Comparison of ENCODE assay signal across 8 mouse cellular contexts in the genomic region with DNA sequence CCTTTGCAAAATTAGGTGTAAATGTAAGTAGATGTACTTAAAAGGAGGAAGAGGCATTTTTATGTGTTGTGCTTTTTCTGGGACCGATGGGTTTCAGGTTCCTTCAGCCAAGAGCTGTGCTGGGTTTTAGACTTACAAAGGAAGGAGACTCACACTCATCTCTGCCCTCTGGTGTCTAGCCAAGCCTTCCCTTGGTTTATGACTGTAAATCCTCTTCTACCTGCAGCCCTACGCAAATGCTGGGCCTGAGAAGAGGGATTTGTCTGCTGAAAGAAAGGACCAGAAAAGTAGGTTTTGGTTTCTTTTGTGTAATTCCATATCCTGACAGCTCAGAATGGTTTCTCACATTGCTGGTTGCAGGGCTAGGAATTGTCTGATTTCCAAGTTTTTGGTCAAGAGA. TPM values are rescaled to one million over a fixed set of nuclear protein-coding genes. Genes with fewer than 3 reads are reported as not detected.
DNase-seq lines count a peak whose midpoint lies in the region; ATAC-seq and TF ChIP-seq lines count a peak whose summit lies in the region.

No protein-coding gene starts in this region.

- peak overlapping the region; percentile 98 for H3K4me2 ChIP-seq in heart, embryonic 14.5 days (ENCODE audit: low read length)
- peak overlapping the region; percentile 88 for H3K4me2 ChIP-seq in hindbrain, embryonic 16.5 days (ENCODE audit: low read length)
- H3K4me2 ChIP-seq in midbrain, embryonic 15.5 days: peak overlapping the region; percentile 81

- DNase-seq in heart, adult 9 months (ENCODE audit: low spot score in 2 of 2): no peak
- DNase-seq in cerebellum, postnatal 10 days: peak; percentile 72
- DNase-seq in T-cell, adult 2 months (ENCODE audit: low spot score): no peak

- peaks cover 17% of the 10 kb centered on the region for H3K79me2 ChIP-seq in C2C12 (ENCODE audit: control insufficient read depth, insufficient read depth)

- peak overlapping the region; percentile 91 for H3K9ac ChIP-seq in heart, embryonic 14.5 days (ENCODE audit: low read length)
- peak overlapping the region; percentile 9; the same call in 1 of the 2 replicates for H3K9ac ChIP-seq in hindbrain, embryonic 16.5 days (ENCODE audit: low read depth, low read length)
- H3K9ac ChIP-seq in midbrain, embryonic 15.5 days: peak overlapping the region; percentile 94; the same call in 1 of the 2 replicates

- ATAC-seq in heart, embryonic 14.5 days (ENCODE audit: insufficient number of reproducible peaks, insufficient read depth, low FRiP score, low read depth): no peak
- ATAC-seq in hindbrain, embryonic 16.5 days: no peak
- ATAC-seq in midbrain, embryonic 15.5 days (replicated peaks): no peak
- ATAC-seq in megakaryocyte progenitor cell, adult 5-6 weeks (replicated peaks; ENCODE audit: poor library complexity): no peak

- no peaks in the 10 kb centered on the region for H3K27me3 ChIP-seq in heart, embryonic 14.5 days (ENCODE audit: control insufficient read depth, insufficient read depth, low read length)
- H3K27me3 ChIP-seq in C2C12 (ENCODE audit: control insufficient read depth, insufficient read depth, insufficient read length): no peaks in the 10 kb centered on the region
- no peaks in the 10 kb centered on the region for H3K27me3 ChIP-seq in hindbrain, embryonic 16.5 days (replicated peaks; ENCODE audit: control insufficient read depth, insufficient read depth, low read length)
- no peaks in the 10 kb centered on the region for H3K27me3 ChIP-seq in midbrain, embryonic 15.5 days (replicated peaks)

- peak overlapping the region; percentile 18 to 86; a peak in 3 of 4 replicates for H3K4me3 ChIP-seq in heart, embryonic 14.5 days (ENCODE audit: control insufficient read depth in 1 of 2, insufficient read depth in 1 of 2, low read depth in 1 of 2, low read length in 2 of 2)
- no peak overlapping the region for H3K4me3 ChIP-seq in C2C12 (ENCODE audit: insufficient read depth, poor library complexity, severe bottlenecking)
- peak overlapping the region; percentile 82 for H3K4me3 ChIP-seq in hindbrain, embryonic 16.5 days (ENCODE audit: low read length)
- peak overlapping the region; percentile 90 for H3K4me3 ChIP-seq in midbrain, embryonic 15.5 days

- no peaks in the 10 kb centered on the region for H3K9me3 ChIP-seq in heart, embryonic 14.5 days (ENCODE audit: control insufficient read depth, low read length)
- no peaks in the 10 kb centered on the region for H3K9me3 ChIP-seq in hindbrain, embryonic 16.5 days (ENCODE audit: control insufficient read depth, low read length)
- no peaks in the 10 kb centered on the region for H3K9me3 ChIP-seq in midbrain, embryonic 15.5 days

- H3ac ChIP-seq in C2C12 (ENCODE audit: control insufficient read depth, insufficient read length, low read depth): no peak overlapping the region

- H3K79me3 ChIP-seq in C2C12 (ENCODE audit: low read depth): peaks cover 2% of the 10 kb centered on the region

- H3K36me3 ChIP-seq in heart, embryonic 14.5 days (ENCODE audit: control insufficient read depth, insufficient read depth, low read length): no peaks in the 10 kb centered on the region
- no peaks in the 10 kb centered on the region for H3K36me3 ChIP-seq in C2C12 (ENCODE audit: control insufficient read depth, insufficient read depth)
- no peaks in the 10 kb centered on the region for H3K36me3 ChIP-seq in hindbrain, embryonic 16.5 days (ENCODE audit: control insufficient read depth, insufficient read depth, low read length)
- no peaks in the 10 kb centered on the region for H3K36me3 ChIP-seq in midbrain, embryonic 15.5 days (replicated peaks)

- H3K4me1 ChIP-seq in heart, embryonic 14.5 days (ENCODE audit: control insufficient read depth in 2 of 2, insufficient read depth in 2 of 2, low read length in 2 of 2): peaks cover 21 to 39% of the 10 kb centered on the region in 2 experiments
- H3K4me1 ChIP-seq in hindbrain, embryonic 16.5 days (ENCODE audit: control insufficient read depth, insufficient read depth, low read depth, low read length): peaks cover 16% of the 10 kb centered on the region
- H3K4me1 ChIP-seq in midbrain, embryonic 15.5 days: peaks cover 26% of the 10 kb centered on the region

- H3K27ac ChIP-seq in heart, embryonic 14.5 days (replicated peaks in 1 of 2; ENCODE audit: control insufficient read depth in 1 of 2, insufficient read depth in 1 of 2, low read depth in 2 of 2, low read length in 2 of 2): peak overlapping the region; percentile 28 to 84; a peak in 1 of 4 replicates
- H3K27ac ChIP-seq in hindbrain, embryonic 16.5 days (ENCODE audit: low read depth, low read length): no peak overlapping the region
- H3K27ac ChIP-seq in midbrain, embryonic 15.5 days: peak overlapping the region; percentile 87; the same call in 1 of the 2 replicates

- WGBS in heart, embryonic 14.5 days: 31% methylated on average over 2 of the region's 2 CpGs
- WGBS in hindbrain, embryonic 16.5 days: 15% methylated on average over 2 of the region's 2 CpGs
- WGBS in midbrain, embryonic 15.5 days: 11% methylated on average over 2 of the region's 2 CpGs

- peak; percentile 3 for TF ChIP-seq CTCF in C2C12 (IDR thresholded peaks at IDR 0.05; ENCODE audit: control insufficient read depth, insufficient read depth, insufficient read length)

TF ChIP-seq in C2C12, 6 proteins besides CTCF, POLR2A, EP300 and RAD21:
- TF ChIP-seq MYOG (IDR thresholded peaks at IDR 0.05; ENCODE audit: control insufficient read depth, extremely low read depth, insufficient read length): no peak
- TF ChIP-seq USF1 (IDR thresholded peaks at IDR 0.05; ENCODE audit: low read depth): no peak
- TF ChIP-seq FOSL1 (IDR thresholded peaks at IDR 0.05; ENCODE audit: insufficient read depth, low read length, poor library complexity, severe bottlenecking): no peak
- TF ChIP-seq CEBPB (IDR thresholded peaks at IDR 0.05; ENCODE audit: low read depth): no peak

RNA-seq across cellular contexts. Expression of gene St3gal5, which starts 1.3 kb away (rescaled TPM):
- 44.4 and 48.2 TPM in 2 replicates for polyA plus RNA-seq in heart, embryonic 14.5 days (2014; fragmentation: Nextera tagmentation; extraction: Ambion mirVana)
- polyA plus RNA-seq in C2C12 (2012; fragmentation: generic; extraction: Trizol): 27.6 TPM
- polyA plus RNA-seq in hindbrain, embryonic 16.5 days (2015; fragmentation: Nextera tagmentation; extraction: Ambion mirVana): 64.7 and 69.2 TPM in 2 replicates
- 54.7 and 62.1 TPM in 2 replicates for polyA plus RNA-seq in midbrain, embryonic 15.5 days (2015; fragmentation: Nextera tagmentation; extraction: Ambion mirVana)
- 7.8 and 10.1 TPM in 2 replicates for total RNA-seq in megakaryocyte progenitor cell, adult 5-6 weeks (2015)
- 11.5 and 14.6 TPM in 2 replicates for total RNA-seq in megakaryocyte progenitor cell, adult 5-6 weeks (2017)

Comparison
In these comparisons a context has a peak if more than half of its experiments do, and no peak if none do; other contexts are left out.
1. H3K9ac ChIP-seq: peak in every context shown above with its lines; median percentile 94 in midbrain, embryonic 15.5 days; 91 in heart, embryonic 14.5 days; 9 in hindbrain, embryonic 16.5 days.
2. DNase-seq: peak in cerebellum, postnatal 10 days (2 of 2); none in heart, adult 9 months (0 of 2) and T-cell, adult 2 months (single experiment).
3. Peak in every context shown above with its lines, with median percentiles within 50 percentile points of each other: H3K4me2 ChIP-seq.